Mouse (Mus musculus) hindbrain, embryonic 16.5 days (tissue): Measurements from ENCODE around the gene C8a. TPM values are rescaled to one million over a fixed set of nuclear protein-coding genes. Genes with fewer than 3 reads are reported as not detected.

ENCODE experiments used
- ATAC-seq: fragments of 200-750 bp; cut with Nextera tagmentation; 2 replicates; pipeline ENCODE4 v1.8.0; 2017; ENCODE audit warnings: moderate TSS enrichment, moderate library complexity
- H3K27ac ChIP-seq: fragments of 300-500 bp; sonication (generic); 2 replicates; pipeline ENCODE4 v1.5.1; 2014; ENCODE audit warnings: low read depth, mild to moderate bottlenecking, control low read depth, low read length, moderate library complexity
- H3K27me3 ChIP-seq: fragments of 300-500 bp; sonication (generic); replicated peaks from 2 replicates; pipeline ENCODE4 v1.6.1; 2014; ENCODE audit warnings: low read length; ENCODE audit not compliant: control insufficient read depth, insufficient read depth
- H3K36me3 ChIP-seq: fragments of 300-500 bp; sonication (generic); 2 replicates; pipeline ENCODE4 v1.6.1; 2014; ENCODE audit warnings: mild to moderate bottlenecking, low read length, moderate library complexity, mixed read lengths; ENCODE audit not compliant: control insufficient read depth, insufficient read depth
- H3K4me1 ChIP-seq: fragments of 300-500 bp; sonication (generic); 2 replicates; pipeline ENCODE4 v1.6.1; 2014; ENCODE audit warnings: low read depth, low read length; ENCODE audit not compliant: control insufficient read depth, insufficient read depth
- H3K4me2 ChIP-seq: fragments of 300-500 bp; sonication (generic); 2 replicates; pipeline ENCODE4 v1.6.1; 2014; ENCODE audit warnings: mild to moderate bottlenecking, low read length, control low read depth, moderate library complexity
- H3K4me3 ChIP-seq: fragments of 300-500 bp; sonication (generic); 2 replicates; pipeline ENCODE4 v1.5.1; 2014; ENCODE audit warnings: mild to moderate bottlenecking, low read length, control low read depth, moderate library complexity
- H3K9ac ChIP-seq: fragments of 300-500 bp; sonication (generic); 2 replicates; pipeline ENCODE4 v1.6.1; 2014; ENCODE audit warnings: low read depth, mild to moderate bottlenecking, control low read depth, low read length, moderate library complexity
- H3K9me3 ChIP-seq: fragments of 300-500 bp; sonication (generic); 2 replicates; pipeline ENCODE4 v1.6.1; 2014; ENCODE audit warnings: mild to moderate bottlenecking, low read length, moderate library complexity; ENCODE audit not compliant: control insufficient read depth
- WGBS: fragments of 180-500 bp; shearing (Covaris S2); extraction: QIAGEN DNeasy Blood & Tissue Kit; methylation state at CpG from one replicate; pipeline ENCODE4 v1.1.7; 2014; 5-methylcytosine and 5-hydroxymethylcytosine counted together
- polyA plus RNA-seq: library from polyadenylated mRNA; unstranded; fragments of >200 nt; fragmentation: Nextera tagmentation; extraction: Ambion mirVana; gene quantifications from 2 replicates; pipeline ENCODE4 v1.2.1, GENCODE M21; 2015

The C8a gene
- polyA plus RNA-seq, 1 experiment from 2014 or later = not detected

DNA sequence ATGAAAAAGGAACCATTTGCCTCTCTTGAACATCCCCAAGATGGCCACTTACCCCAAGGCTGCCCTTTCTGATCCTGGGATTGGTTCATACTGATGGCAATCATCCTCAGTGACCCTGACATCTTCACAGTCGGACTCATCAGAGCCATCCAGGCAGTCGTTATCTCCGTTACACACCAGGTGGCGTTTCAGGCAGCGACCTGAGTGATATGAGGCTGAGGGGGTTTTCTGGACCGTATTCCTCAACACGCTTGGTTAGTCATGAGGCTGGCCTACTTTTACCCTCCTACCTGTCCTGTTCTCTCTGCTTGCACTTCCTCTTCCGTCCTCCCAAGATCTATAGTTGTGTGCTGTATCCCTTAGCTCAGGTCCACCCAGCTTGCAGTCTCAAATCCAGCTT lies 15.0 kb downstream of the C8a start:
- Histone ChIP-seq H3K9me3 (no peaks in the 10 kb centered on the region), H3K27me3 (no peaks in the 10 kb centered on the region), H3K4me1 (no peaks in the 10 kb centered on the region), H3K4me2 (no peak overlapping the region), H3K4me3 (no peak overlapping the region), H3K36me3 (no peaks in the 10 kb centered on the region), H3K9ac (no peak overlapping the region), H3K27ac (no peak overlapping the region)
- no peak for ATAC-seq
- WGBS = 85% methylated on average over 8 of the region's 8 CpGs

DNA sequence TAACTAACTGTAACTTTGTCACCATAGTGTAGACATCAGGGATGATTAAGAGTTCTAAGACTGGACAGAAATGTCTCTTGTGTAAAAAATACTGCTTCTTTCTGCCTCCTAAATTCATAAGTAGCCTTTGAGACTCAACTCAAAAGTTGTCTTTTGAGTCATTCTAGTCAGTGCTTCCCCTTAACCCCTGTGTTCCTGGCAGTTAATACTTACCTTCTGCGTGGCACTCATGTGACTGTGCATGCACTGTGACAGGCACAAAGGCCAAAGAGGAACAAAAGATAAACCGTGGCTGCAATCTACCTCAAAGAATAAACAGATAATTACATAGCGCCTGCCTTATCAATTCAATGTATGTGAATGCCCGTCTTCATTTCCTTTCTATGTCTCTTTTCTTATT lies 18.4 kb downstream of the C8a start:
- Histone ChIP-seq H3K27ac (no peak overlapping the region), H3K4me1 (no peaks in the 10 kb centered on the region), H3K4me3 (no peak overlapping the region), H3K9ac (no peak overlapping the region), H3K9me3 (no peaks in the 10 kb centered on the region), H3K27me3 (no peaks in the 10 kb centered on the region), H3K4me2 (no peak overlapping the region), H3K36me3 (no peaks in the 10 kb centered on the region)
- ATAC-seq = no peak
- 76% methylated on average over 4 of the region's 4 CpGs for WGBS

DNA sequence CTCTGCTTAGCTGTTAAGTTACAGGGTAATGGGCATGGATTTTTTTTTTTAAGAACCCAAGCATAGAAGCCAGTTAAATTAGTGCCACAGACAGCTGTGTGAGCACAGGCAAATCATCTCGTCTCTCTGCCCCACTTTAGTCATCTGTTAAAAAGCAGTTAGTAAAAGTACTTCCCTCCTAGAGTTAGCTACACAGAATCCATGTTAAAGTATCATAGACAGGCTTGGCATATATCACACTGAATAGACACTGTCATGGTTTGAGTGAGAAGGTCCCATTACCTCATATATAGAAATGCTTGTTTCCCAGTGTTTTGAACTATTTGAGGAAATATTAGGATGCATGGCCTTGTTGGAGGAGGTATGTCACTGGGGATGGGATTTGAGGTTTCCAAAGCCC lies 19.2 kb downstream of the C8a start, which contains the start of gene Gm17662:
Gene Gm17662 (plus strand): TSS at position 301 of the 400 bp plus-strand sequence.
- Histone ChIP-seq H3K27ac (no peak within 1 kb of the TSS), H3K36me3 (no peaks in the 10 kb centered on the region), H3K4me2 (no peak within 1 kb of the TSS), H3K9me3 (no peaks in the 10 kb centered on the region), H3K4me3 (no peak within 1 kb of the TSS), H3K27me3 (no peaks in the 10 kb centered on the region), H3K9ac (no peak within 1 kb of the TSS), H3K4me1 (no peaks in the 10 kb centered on the region)
- ATAC-seq = no peak
- WGBS = 83% methylated on average over 1 of the region's 1 CpGs

DNA sequence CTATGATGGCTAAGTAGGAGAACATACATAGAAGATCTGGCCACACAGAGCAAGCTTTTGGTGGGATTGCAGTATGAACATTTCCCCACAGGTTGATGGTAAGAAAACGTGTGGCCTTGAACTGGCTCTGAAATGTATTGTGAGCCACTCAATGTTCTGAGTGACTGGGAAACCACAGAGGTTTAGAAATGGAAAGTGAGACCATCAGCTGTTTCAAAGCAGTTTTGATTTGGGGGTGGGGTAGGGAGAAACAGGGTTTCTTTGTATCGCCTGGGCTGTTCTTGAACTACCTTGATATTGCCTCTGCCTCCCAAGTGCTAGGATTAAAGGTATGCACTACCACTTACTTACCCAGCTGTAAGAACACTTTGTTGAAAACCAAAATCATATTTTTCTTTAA lies 21.0 kb downstream of the C8a start:
- no peak for ATAC-seq
- WGBS = 95% methylated on average over 2 of the region's 2 CpGs
- no peaks in the 10 kb centered on the region for H3K36me3 ChIP-seq
- no peaks in the 10 kb centered on the region for H3K4me1 ChIP-seq
- no peak overlapping the region for H3K27ac ChIP-seq
- H3K4me3 ChIP-seq = no peak overlapping the region
- H3K4me2 ChIP-seq = no peak overlapping the region
- H3K27me3 ChIP-seq = no peaks in the 10 kb centered on the region
- H3K9me3 ChIP-seq = no peaks in the 10 kb centered on the region
- no peak overlapping the region for H3K9ac ChIP-seq

DNA sequence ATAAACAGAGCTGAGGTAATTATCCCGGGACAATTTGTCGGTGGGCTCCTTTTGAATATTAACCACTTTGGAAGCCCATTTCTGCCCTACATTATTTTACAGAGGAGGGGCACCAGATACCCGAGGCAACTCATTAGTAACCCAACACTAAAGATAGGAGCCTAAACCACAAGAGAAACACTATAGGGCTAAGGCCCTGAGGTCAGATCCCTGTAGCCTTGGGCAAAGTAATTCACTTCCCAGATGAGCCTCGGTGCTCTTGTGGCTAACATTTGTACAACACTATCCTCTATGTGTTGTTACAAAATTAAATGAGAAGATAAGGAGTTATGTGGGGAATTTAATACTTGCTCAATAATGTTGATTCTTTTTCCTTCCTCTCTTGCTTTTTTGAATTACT lies 32.7 kb downstream of the C8a start:
- H3K4me2 ChIP-seq = no peak overlapping the region
- H3K36me3 ChIP-seq = no peaks in the 10 kb centered on the region
- no peak overlapping the region for H3K27ac ChIP-seq
- no peaks in the 10 kb centered on the region for H3K27me3 ChIP-seq
- no peak overlapping the region for H3K4me3 ChIP-seq
- ATAC-seq = no peak
- no peaks in the 10 kb centered on the region for H3K4me1 ChIP-seq
- 37% methylated on average over 4 of the region's 4 CpGs for WGBS
- no peaks in the 10 kb centered on the region for H3K9me3 ChIP-seq
- H3K9ac ChIP-seq = no peak overlapping the region

DNA sequence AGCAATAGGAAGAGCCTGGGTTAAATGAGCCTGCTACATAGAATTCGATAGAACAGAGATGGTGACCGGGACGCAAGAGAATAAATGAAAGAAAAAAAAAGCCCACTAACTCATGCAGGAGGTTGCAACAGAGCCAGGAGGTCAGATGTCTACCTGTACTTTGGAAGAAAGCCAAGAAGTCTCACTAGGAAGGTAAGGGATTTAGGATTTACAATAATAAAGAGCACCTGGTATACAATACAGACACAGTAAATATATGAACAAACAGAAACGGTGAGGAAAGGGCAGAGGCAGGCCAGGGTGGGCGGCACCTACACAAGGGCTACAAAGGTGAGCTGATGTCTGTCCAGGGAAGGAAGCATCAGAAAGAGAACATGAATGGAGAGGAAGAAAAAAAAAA lies 34.0 kb downstream of the C8a start:
- Histone ChIP-seq H3K9me3 (no peaks in the 10 kb centered on the region), H3K9ac (no peak overlapping the region), H3K27ac (no peak overlapping the region), H3K27me3 (no peaks in the 10 kb centered on the region), H3K4me2 (no peak overlapping the region), H3K36me3 (no peaks in the 10 kb centered on the region), H3K4me1 (no peaks in the 10 kb centered on the region), H3K4me3 (no peak overlapping the region)
- WGBS = 79% methylated on average over 5 of the region's 5 CpGs
- ATAC-seq = no peak

DNA sequence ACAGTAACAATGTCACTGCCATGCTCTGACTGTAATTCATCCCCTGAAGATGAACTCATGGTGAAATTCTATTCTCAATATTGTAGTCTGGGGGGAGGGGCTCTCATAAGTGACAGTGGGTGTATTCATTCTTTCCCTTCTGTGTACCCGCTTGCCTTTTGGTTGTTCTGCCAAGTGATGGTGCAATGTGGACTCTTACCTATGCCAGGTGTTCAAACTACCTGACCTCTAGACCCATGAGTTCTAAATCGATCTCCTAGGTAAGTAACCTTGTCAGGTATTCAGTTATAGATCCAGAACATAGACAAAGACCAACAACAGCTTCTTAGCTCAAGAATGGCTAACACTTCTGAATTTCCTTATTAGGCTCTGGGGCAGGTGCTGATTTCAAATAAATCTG lies 37.9 kb downstream of the C8a start:
- ATAC-seq = no peak
- Histone ChIP-seq H3K36me3 (no peaks in the 10 kb centered on the region), H3K4me1 (no peaks in the 10 kb centered on the region), H3K27ac (no peak overlapping the region), H3K4me3 (no peak overlapping the region), H3K4me2 (no peak overlapping the region), H3K9me3 (no peaks in the 10 kb centered on the region), H3K9ac (no peak overlapping the region), H3K27me3 (no peaks in the 10 kb centered on the region)
- WGBS = 91% methylated on average over 2 of the region's 2 CpGs

DNA sequence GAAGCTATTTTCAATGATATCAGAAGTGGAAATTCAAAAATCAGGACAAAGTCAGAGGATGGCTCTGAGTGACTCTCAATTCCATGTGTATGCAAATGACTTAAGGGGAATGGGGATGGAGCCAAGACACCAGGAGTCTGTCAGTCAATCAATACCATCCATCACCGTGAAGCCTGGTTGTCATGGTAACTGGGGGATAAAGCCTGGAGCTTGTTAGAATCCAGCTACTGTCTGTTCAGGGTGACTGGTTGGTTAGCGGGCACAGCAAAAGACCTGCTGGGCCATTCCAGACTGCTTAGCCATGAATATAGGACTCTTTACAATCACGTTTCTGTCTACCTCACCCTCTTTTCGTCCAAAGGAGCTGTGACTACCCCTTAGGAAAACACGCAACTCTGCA lies 41.1 kb downstream of the C8a start:
- H3K36me3 ChIP-seq = no peaks in the 10 kb centered on the region
- H3K4me1 ChIP-seq = no peaks in the 10 kb centered on the region
- H3K9me3 ChIP-seq = no peaks in the 10 kb centered on the region
- H3K4me3 ChIP-seq = no peak overlapping the region
- H3K27ac ChIP-seq = no peak overlapping the region
- H3K27me3 ChIP-seq = no peaks in the 10 kb centered on the region
- no peak overlapping the region for H3K4me2 ChIP-seq
- H3K9ac ChIP-seq = no peak overlapping the region
- peak; percentile 48 for ATAC-seq
- 16% methylated on average over 5 of the region's 5 CpGs for WGBS

DNA sequence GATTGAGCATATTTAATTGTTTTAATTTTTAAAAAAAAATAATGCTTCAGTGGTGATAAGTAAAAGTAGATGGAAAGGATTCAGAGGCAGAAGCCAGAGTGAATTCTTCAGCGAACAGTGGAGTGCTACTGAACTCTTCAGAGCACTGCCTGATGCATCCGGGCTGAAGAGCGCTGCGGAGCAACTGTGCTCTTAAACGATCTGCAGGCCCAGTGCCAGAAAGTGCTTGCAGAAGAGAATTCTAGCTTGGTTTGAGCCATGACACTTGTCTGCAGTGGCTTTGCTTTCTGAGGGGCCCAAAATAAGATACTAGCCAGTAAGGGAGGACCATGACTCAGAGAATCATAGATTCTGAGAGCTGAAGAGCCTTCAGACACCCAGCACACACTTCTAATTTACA lies 47.3 kb downstream of the C8a start:
- Histone ChIP-seq H3K9ac (no peak overlapping the region), H3K27ac (no peak overlapping the region), H3K27me3 (no peaks in the 10 kb centered on the region), H3K36me3 (no peaks in the 10 kb centered on the region), H3K9me3 (no peaks in the 10 kb centered on the region), H3K4me1 (peaks cover 3% of the 10 kb centered on the region), H3K4me2 (no peak overlapping the region), H3K4me3 (no peak overlapping the region)
- no peak for ATAC-seq
- WGBS = 56% methylated on average over 5 of the region's 5 CpGs

DNA sequence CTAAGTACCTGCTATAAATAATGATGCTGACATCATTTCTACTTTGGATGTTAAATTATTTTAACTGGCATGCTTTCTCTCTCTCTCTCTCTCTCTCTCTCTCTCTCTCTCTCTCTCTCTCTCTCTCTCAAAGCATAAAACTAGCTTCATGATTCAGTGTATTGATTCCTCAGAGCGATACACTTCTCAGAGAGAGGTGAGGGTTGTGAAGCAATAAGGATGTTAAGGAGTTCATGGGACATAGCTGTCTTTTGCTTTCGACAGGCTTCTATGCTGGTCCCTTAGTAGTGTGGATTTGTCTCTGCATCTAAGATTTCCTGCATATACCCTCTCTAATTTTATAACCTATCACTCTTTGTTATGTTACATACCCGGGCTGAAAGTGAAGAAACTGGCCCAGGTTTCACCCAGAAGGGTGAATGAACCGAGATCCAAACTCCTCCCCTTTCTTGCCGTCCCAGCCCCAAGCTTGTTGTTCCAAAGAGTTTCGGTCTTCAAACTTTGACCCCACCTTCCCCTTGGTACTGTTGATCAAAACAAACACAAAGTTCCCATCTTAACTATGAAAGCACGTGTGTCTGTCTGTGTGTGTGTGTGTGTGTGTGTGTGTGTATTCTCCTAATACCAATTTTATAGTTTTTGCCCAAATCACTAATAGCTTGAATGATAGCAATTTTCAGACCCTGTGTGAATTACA lies 51.7 kb downstream of the C8a start:
- 78% methylated on average over 7 of the region's 7 CpGs for WGBS
- Histone ChIP-seq H3K36me3 (no peaks in the 10 kb centered on the region), H3K27me3 (no peaks in the 10 kb centered on the region), H3K4me3 (no peak overlapping the region), H3K9ac (no peak overlapping the region), H3K4me2 (no peak overlapping the region), H3K27ac (no peak overlapping the region), H3K9me3 (no peaks in the 10 kb centered on the region), H3K4me1 (peaks cover 3% of the 10 kb centered on the region)
- no peak for ATAC-seq
